12 mouse cellular contexts compared by ENCODE assay signal in the genomic region with DNA sequence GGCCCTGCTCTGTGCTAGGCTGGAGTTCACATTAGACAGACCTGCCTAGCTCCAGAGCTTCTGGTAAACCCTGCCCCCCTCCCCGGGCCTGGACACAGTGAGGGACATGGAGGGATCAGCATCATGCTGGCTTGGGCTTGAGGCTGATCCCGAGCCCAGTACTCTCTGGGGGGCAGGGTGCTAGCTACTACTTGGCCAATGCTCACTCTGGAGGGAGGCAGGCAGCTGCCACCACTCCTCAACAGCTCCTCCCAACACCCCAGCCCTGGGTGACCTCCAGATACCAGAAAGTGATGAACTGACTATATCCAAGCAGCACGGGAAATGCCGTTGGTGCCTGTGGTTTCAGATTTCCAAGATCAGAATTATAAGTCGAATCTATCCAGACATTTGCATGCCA. TPM values are rescaled to one million over a fixed set of nuclear protein-coding genes. Genes with fewer than 3 reads are reported as not detected.
DNase-seq lines count a peak whose midpoint lies in the region; ATAC-seq and TF ChIP-seq lines count a peak whose summit lies in the region.
"Had no signal": no experiment of that assay in that cellular context is flagged by ENCODE, and none has a peak within 500 bp of the region (broad histone marks: within the 10 kb centered on the region; RNA-seq: fewer than 3 reads in every experiment).

No protein-coding gene starts in this region.

- H3K4me2 ChIP-seq in heart, postnatal 0 days (ENCODE audit: low read depth, low read length) = no peak overlapping the region
- no peak overlapping the region for H3K4me2 ChIP-seq in embryonic facial prominence, embryonic 14.5 days (ENCODE audit: low read depth, low read length)
- no peak overlapping the region for H3K4me2 ChIP-seq in forebrain, embryonic 16.5 days (ENCODE audit: low read length)

- TF ChIP-seq EP300 in heart, postnatal 0 days (IDR thresholded peaks at IDR 0.05; ENCODE audit: low read depth) = no peak

- DNase-seq in heart, postnatal 0 days (ENCODE audit: low spot score) = no peak
- DNase-seq in heart, embryonic 10.5 days (ENCODE audit: low spot score) = no peak
- DNase-seq in embryonic facial prominence, embryonic 14.5 days (ENCODE audit: low spot score) = peak; percentile 29
- peak; percentile 78 for DNase-seq in kidney, postnatal 14 days
- peak; percentile 66 for DNase-seq in lung, postnatal 25 days (ENCODE audit: low spot score)
- DNase-seq in right cerebral cortex, adult 18-20 months = no peak
- DNase-seq: adrenal gland, postnatal 25 days; cerebellum, postnatal 36 days; layer of hippocampus, postnatal 36 days; right cerebral cortex, postnatal 14 days had no signal

- no peak overlapping the region for H3K9ac ChIP-seq in heart, postnatal 0 days (replicated peaks; ENCODE audit: low read depth, low read length)
- H3K9ac ChIP-seq in embryonic facial prominence, embryonic 14.5 days (ENCODE audit: low read depth, low read length) = no peak overlapping the region
- H3K9ac ChIP-seq in forebrain, embryonic 16.5 days (replicated peaks; ENCODE audit: low read depth, low read length) = no peak overlapping the region

- no peak for TF ChIP-seq CTCF in heart, postnatal 0 days (IDR thresholded peaks at IDR 0.05; ENCODE audit: low read depth)

- WGBS in heart, postnatal 0 days = 32% methylated on average over 5 of the region's 5 CpGs
- WGBS in heart, embryonic 10.5 days = 36% methylated on average over 5 of the region's 5 CpGs
- WGBS in embryonic facial prominence, embryonic 14.5 days = 18% methylated on average over 5 of the region's 5 CpGs
- 68% methylated on average over 5 of the region's 5 CpGs for WGBS in forebrain, embryonic 16.5 days

- H3K9me3 ChIP-seq in heart, postnatal 0 days (replicated peaks; ENCODE audit: control insufficient read depth, low read length) = no peaks in the 10 kb centered on the region
- H3K9me3 ChIP-seq in heart, embryonic 10.5 days = no peaks in the 10 kb centered on the region
- H3K9me3 ChIP-seq in embryonic facial prominence, embryonic 14.5 days (ENCODE audit: control insufficient read depth, low read length) = no peaks in the 10 kb centered on the region
- H3K9me3 ChIP-seq in forebrain, embryonic 16.5 days (ENCODE audit: control insufficient read depth, low read length) = no peaks in the 10 kb centered on the region

- no peaks in the 10 kb centered on the region for H3K36me3 ChIP-seq in heart, postnatal 0 days (replicated peaks; ENCODE audit: control insufficient read depth, insufficient read depth, low read length)
- H3K36me3 ChIP-seq in heart, embryonic 10.5 days = no peaks in the 10 kb centered on the region
- no peaks in the 10 kb centered on the region for H3K36me3 ChIP-seq in embryonic facial prominence, embryonic 14.5 days (ENCODE audit: control insufficient read depth, insufficient read depth, low read length)
- H3K36me3 ChIP-seq in forebrain, embryonic 16.5 days (ENCODE audit: control insufficient read depth, insufficient read depth) = no peaks in the 10 kb centered on the region

- no peak overlapping the region for H3K4me3 ChIP-seq in heart, postnatal 0 days (ENCODE audit: low read depth, low read length)
- no peak overlapping the region for H3K4me3 ChIP-seq in heart, embryonic 10.5 days
- no peak overlapping the region for H3K4me3 ChIP-seq in embryonic facial prominence, embryonic 14.5 days (ENCODE audit: low read depth, low read length)
- no peak overlapping the region for H3K4me3 ChIP-seq in forebrain, embryonic 16.5 days (replicated peaks; ENCODE audit: low read length)

- no peaks in the 10 kb centered on the region for H3K4me1 ChIP-seq in heart, postnatal 0 days (ENCODE audit: control insufficient read depth, insufficient read depth)
- peaks cover 16% of the 10 kb centered on the region for H3K4me1 ChIP-seq in heart, embryonic 10.5 days
- H3K4me1 ChIP-seq in embryonic facial prominence, embryonic 14.5 days (ENCODE audit: control insufficient read depth, insufficient read depth, low read length) = no peaks in the 10 kb centered on the region; the same call in 1 of the 2 replicates
- peaks cover 6% of the 10 kb centered on the region for H3K4me1 ChIP-seq in forebrain, embryonic 16.5 days (replicated peaks; ENCODE audit: control insufficient read depth, insufficient read depth, low read length)

- peaks cover 13% of the 10 kb centered on the region for H3K27me3 ChIP-seq in heart, postnatal 0 days (ENCODE audit: control insufficient read depth, insufficient read depth, low read length)
- H3K27me3 ChIP-seq in heart, embryonic 10.5 days (ENCODE audit: insufficient read depth, poor library complexity, severe bottlenecking) = peaks cover 32% of the 10 kb centered on the region
- H3K27me3 ChIP-seq in embryonic facial prominence, embryonic 14.5 days (replicated peaks; ENCODE audit: control insufficient read depth, insufficient read depth, low read length) = peaks cover 31% of the 10 kb centered on the region
- H3K27me3 ChIP-seq in forebrain, embryonic 16.5 days (replicated peaks; ENCODE audit: control insufficient read depth, insufficient read depth, low read length) = peaks cover 12% of the 10 kb centered on the region

- H3K27ac ChIP-seq in heart, postnatal 0 days (ENCODE audit: low read depth) = no peak overlapping the region
- H3K27ac ChIP-seq in heart, embryonic 10.5 days = no peak overlapping the region
- H3K27ac ChIP-seq in embryonic facial prominence, embryonic 14.5 days (replicated peaks; ENCODE audit: low read depth, low read length) = no peak overlapping the region
- no peak overlapping the region for H3K27ac ChIP-seq in forebrain, embryonic 16.5 days (ENCODE audit: low read length)

- ATAC-seq in heart, postnatal 0 days (ENCODE audit: insufficient read depth, low read depth) = peak; percentile 26; the same call in 1 of the 2 replicates
- no peak for ATAC-seq in embryonic facial prominence, embryonic 14.5 days (ENCODE audit: low read depth)
- no peak for ATAC-seq in forebrain, embryonic 16.5 days
- no peak for ATAC-seq in megakaryocyte progenitor cell, adult 5-6 weeks (replicated peaks; ENCODE audit: poor library complexity)

RNA-seq across cellular contexts. Expression of gene Ttc1, which starts 25.9 kb away (rescaled TPM):
- total RNA-seq in heart, postnatal 0 days (2014; rRNA removed; ENCODE audit: low replicate concordance) = 16.4 and 30.5 TPM in 2 replicates
- 66.8 and 68.7 TPM in 2 replicates for polyA plus RNA-seq in heart, postnatal 0 days (2015; fragmentation: Nextera tagmentation; extraction: Ambion mirVana)
- polyA plus RNA-seq in heart, embryonic 10.5 days (2016; fragmentation: Nextera tagmentation; extraction: Ambion mirVana) = 58.6 and 68.2 TPM in 2 replicates
- polyA plus RNA-seq in embryonic facial prominence, embryonic 14.5 days (2014; fragmentation: Nextera tagmentation; extraction: Ambion mirVana) = 63.9 and 64.4 TPM in 2 replicates
- polyA plus RNA-seq in forebrain, embryonic 16.5 days (2015; fragmentation: Nextera tagmentation; extraction: Ambion mirVana) = 66.9 and 75.7 TPM in 2 replicates
- 46.9 and 49.7 TPM in 2 replicates for total RNA-seq in megakaryocyte progenitor cell, adult 5-6 weeks (2015)
- total RNA-seq in megakaryocyte progenitor cell, adult 5-6 weeks (2017) = 60.1 and 73.4 TPM in 2 replicates

Comparison
In these comparisons a context has a peak if more than half of its experiments do, and no peak if none do; other contexts are left out.
1. DNase-seq: peak in embryonic facial prominence, embryonic 14.5 days (single experiment), kidney, postnatal 14 days (single experiment) and lung, postnatal 25 days (single experiment); none in heart, postnatal 0 days (single experiment), heart, embryonic 10.5 days (single experiment) and right cerebral cortex, adult 18-20 months (single experiment).